Mouse (Mus musculus) hindbrain, embryonic 14.5 days (tissue): ENCODE results near the gene Olfr870. TPM values are rescaled to one million over a fixed set of nuclear protein-coding genes. Genes with fewer than 3 reads are reported as not detected.
"Not testable (repeated sequence)": the region's sequence is repeated elsewhere in the genome, so short reads cannot be mapped to it uniquely, and the experiment has no call there.

Experiments used
- ATAC-seq: fragments of 200-750 bp; cut with Nextera tagmentation; 2 replicates; pipeline ENCODE4 v1.8.0; 2017; ENCODE audit warnings: moderate number of reproducible peaks, mild to moderate bottlenecking, moderate TSS enrichment, moderate library complexity; ENCODE audit not compliant: low FRiP score
- DNase-seq: peaks from one replicate; pipeline ENCODE4 v3.0.0-alpha.2; 2015; ENCODE audit warnings: low spot score
- H3K27ac ChIP-seq: fragments of 300-500 bp; sonication (generic); 2 replicates; pipeline ENCODE4 v1.5.1; 2014; ENCODE audit warnings: mild to moderate bottlenecking, moderate library complexity
- H3K27me3 ChIP-seq: fragments of 300-500 bp; sonication (generic); 2 replicates; pipeline ENCODE4 v1.6.1; 2014; ENCODE audit warnings: mild to moderate bottlenecking, low read length, mixed read lengths; ENCODE audit not compliant: control insufficient read depth, insufficient read depth
- H3K36me3 ChIP-seq: fragments of 300-500 bp; sonication (generic); replicated peaks from 2 replicates; pipeline ENCODE4 v1.6.1; 2014; ENCODE audit not compliant: control insufficient read depth, insufficient read depth
- H3K4me1 ChIP-seq: fragments of 300-500 bp; sonication (generic); replicated peaks from 2 replicates; pipeline ENCODE4 v1.6.1; 2014; ENCODE audit warnings: antibody characterized with exemption, low read length, mixed read lengths; ENCODE audit not compliant: control insufficient read depth, insufficient read depth
- H3K4me2 ChIP-seq: fragments of 300-500 bp; sonication (generic); replicated peaks from 2 replicates; pipeline ENCODE4 v1.6.1; 2014; ENCODE audit warnings: mild to moderate bottlenecking, moderate library complexity
- H3K4me3 ChIP-seq: fragments of 300-500 bp; sonication (generic); replicated peaks from 2 replicates; pipeline ENCODE4 v1.5.1; 2014; ENCODE audit warnings: mild to moderate bottlenecking, low read length
- H3K9ac ChIP-seq: fragments of 300-500 bp; sonication (generic); 2 replicates; pipeline ENCODE4 v1.6.1; 2014
- H3K9me3 ChIP-seq: fragments of 300-500 bp; sonication (generic); 2 replicates; pipeline ENCODE4 v1.6.1; 2016; ENCODE audit warnings: low read length; ENCODE audit not compliant: control insufficient read depth
- WGBS: fragments of 180-500 bp; shearing (Covaris S2); extraction: QIAGEN DNeasy Blood & Tissue Kit; methylation state at CpG from one replicate; pipeline ENCODE4 v1.1.7; 2014; 5-methylcytosine and 5-hydroxymethylcytosine counted together
- polyA plus RNA-seq: library from polyadenylated mRNA; unstranded; fragments of >200 nt; fragmentation: Nextera tagmentation; extraction: Ambion mirVana; gene quantifications from 2 replicates; pipeline ENCODE4 v1.2.1, GENCODE M21; 2014

The Olfr870 gene
- not detected in 2 replicates for polyA plus RNA-seq

GRCm38 (mm10) chr9:20173957-20174356, at the start of gene Olfr870:
TSS of gene Olfr870 (minus strand) at chr9:20174057.
- H3K9me3 ChIP-seq = peaks cover 18% of the 10 kb centered on the region; the same call in 1 of the 2 replicates
- no peak within 1 kb of the TSS for H3K4me2 ChIP-seq
- DNase-seq (no peak), ATAC-seq (no peak)
- H3K27ac ChIP-seq = no peak within 1 kb of the TSS
- H3K36me3 ChIP-seq = no peaks in the 10 kb centered on the region
- no peak within 1 kb of the TSS for H3K9ac ChIP-seq
- H3K27me3 ChIP-seq = no peaks in the 10 kb centered on the region
- no peak within 1 kb of the TSS for H3K4me3 ChIP-seq
- no peaks in the 10 kb centered on the region for H3K4me1 ChIP-seq
- WGBS = 79% methylated on average over 2 of the region's 2 CpGs

DNA sequence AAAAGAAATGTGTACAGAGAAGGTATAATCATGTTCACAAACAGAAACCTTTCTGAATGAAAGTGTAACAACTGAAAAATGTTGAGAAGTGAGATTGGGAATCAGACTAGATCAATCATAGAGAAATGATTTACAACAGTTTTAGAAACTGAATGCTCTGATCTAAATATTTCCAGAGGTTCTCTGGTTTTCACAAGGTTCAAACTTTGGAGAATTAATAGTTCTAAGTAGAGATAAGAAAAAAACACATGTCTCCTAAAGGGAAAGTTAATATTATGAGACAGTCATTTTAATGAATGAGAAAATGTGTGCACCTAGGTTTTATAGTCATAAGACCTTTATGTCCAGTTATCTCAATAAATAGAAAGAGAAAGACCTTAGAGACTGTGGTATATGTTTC, 38.0 kb upstream of the Olfr870 start, which contains the start of gene Olfr871:
Olfr871 (plus strand) TSS at position 301 of the 400 bp plus-strand sequence.
- H3K9me3 ChIP-seq = peaks cover 11% of the 10 kb centered on the region; the same call in 1 of the 2 replicates
- H3K36me3 ChIP-seq = no peaks in the 10 kb centered on the region
- no peaks in the 10 kb centered on the region for H3K4me1 ChIP-seq
- H3K4me3 ChIP-seq = no peak within 1 kb of the TSS
- no peak within 1 kb of the TSS for H3K27ac ChIP-seq
- H3K9ac ChIP-seq = no peak within 1 kb of the TSS
- ATAC-seq (no peak), DNase-seq (no peak)
- H3K27me3 ChIP-seq = no peaks in the 10 kb centered on the region
- no peak within 1 kb of the TSS for H3K4me2 ChIP-seq

DNA sequence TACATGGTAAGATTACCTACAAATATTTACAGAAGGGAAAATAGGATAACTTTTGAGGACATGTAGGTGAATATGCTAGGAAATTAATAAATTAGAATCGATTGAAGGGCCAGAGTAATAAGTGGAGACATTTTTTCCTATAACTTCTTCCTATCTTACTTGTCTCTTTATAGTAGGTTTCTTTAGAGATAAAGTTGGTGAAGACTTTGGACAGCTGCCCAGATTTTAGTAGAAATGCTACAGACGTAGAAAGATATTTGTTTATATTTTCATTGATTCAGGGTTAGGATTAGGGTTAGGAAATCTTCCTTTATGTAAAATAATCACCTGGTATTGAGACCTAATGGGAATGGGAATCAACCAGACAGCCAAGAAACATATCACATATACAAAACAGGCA, 37.6 kb upstream of the Olfr870 start:
- H3K27me3 ChIP-seq = no peaks in the 10 kb centered on the region
- 75% methylated on average over 2 of the region's 2 CpGs for WGBS
- ATAC-seq = no peak

GRCm38 (mm10) chr9:20210812-20211211, 37.0 kb upstream of the Olfr870 start:
- ATAC-seq (no peak), DNase-seq (no peak)
- Histone ChIP-seq H3K9me3 (peaks cover 10% of the 10 kb centered on the region; the same call in 1 of the 2 replicates), H3K4me3 (no peak overlapping the region), H3K9ac (no peak overlapping the region), H3K27me3 (no peaks in the 10 kb centered on the region), H3K27ac (no peak overlapping the region), H3K36me3 (no peaks in the 10 kb centered on the region), H3K4me2 (no peak overlapping the region), H3K4me1 (no peaks in the 10 kb centered on the region)
- 55% methylated on average over 1 of the region's 1 CpGs for WGBS

More for the DNA sequence above, 37.6 kb upstream of the Olfr870 start:
- Histone ChIP-seq H3K4me3 (no peak overlapping the region), H3K4me2 (no peak overlapping the region), H3K4me1 (no peaks in the 10 kb centered on the region), H3K27ac (no peak overlapping the region), H3K9ac (no peak overlapping the region), H3K9me3 (peaks cover 8% of the 10 kb centered on the region; the same call in 1 of the 2 replicates), H3K36me3 (no peaks in the 10 kb centered on the region)
- no peak for DNase-seq

GRCm38 (mm10) chr9:20203413-20203984, 29.6 kb upstream of the Olfr870 start:
- H3K36me3 ChIP-seq, H3K4me2 ChIP-seq, ATAC-seq, H3K4me3 ChIP-seq, H3K27me3 ChIP-seq, DNase-seq, H3K9ac ChIP-seq, H3K27ac ChIP-seq, H3K4me1 ChIP-seq: not testable (repeated sequence)
- WGBS = 88% methylated on average over 7 of the region's 7 CpGs
- H3K9me3 ChIP-seq = peaks cover 19% of the 10 kb centered on the region

GRCm38 (mm10) chr9:20202131-20202530, 28.3 kb upstream of the Olfr870 start:
- Histone ChIP-seq H3K36me3 (no peaks in the 10 kb centered on the region), H3K4me3 (no peak overlapping the region), H3K27ac (no peak overlapping the region), H3K4me1 (no peaks in the 10 kb centered on the region), H3K9ac (no peak overlapping the region), H3K9me3 (peaks cover 16% of the 10 kb centered on the region), H3K4me2 (no peak overlapping the region), H3K27me3 (no peaks in the 10 kb centered on the region)
- DNase-seq (no peak), ATAC-seq (no peak)
- WGBS = 69% methylated on average over 1 of the region's 1 CpGs

DNA sequence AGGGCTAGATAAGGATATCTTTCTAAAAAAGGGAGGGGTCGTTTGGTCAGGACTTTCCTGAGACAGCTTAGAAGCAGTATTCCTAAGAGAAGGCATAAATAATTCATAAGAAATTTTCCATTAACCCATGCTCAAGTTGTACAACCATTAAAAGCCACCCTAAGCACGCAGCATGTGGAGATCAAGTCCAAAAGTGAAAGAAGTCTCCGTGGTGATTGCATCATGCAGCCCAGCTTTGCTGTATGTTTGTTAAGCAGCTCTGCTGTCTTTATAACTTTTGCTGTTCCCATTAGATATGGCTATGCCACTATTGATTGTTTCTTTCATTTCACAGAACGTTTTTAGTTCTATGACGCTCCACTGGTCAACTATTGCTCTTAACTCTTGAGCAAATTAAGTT, 5.6 kb upstream of the Olfr870 start:
- Histone ChIP-seq H3K4me2 (no peak overlapping the region), H3K27me3 (no peaks in the 10 kb centered on the region), H3K4me1 (no peaks in the 10 kb centered on the region), H3K9me3 (peaks cover 29% of the 10 kb centered on the region), H3K36me3 (no peaks in the 10 kb centered on the region), H3K4me3 (no peak overlapping the region), H3K27ac (no peak overlapping the region), H3K9ac (no peak overlapping the region)
- WGBS = 71% methylated on average over 5 of the region's 5 CpGs
- ATAC-seq (no peak), DNase-seq (no peak)

- Histone ChIP-seq H3K4me2 (no peak overlapping the region), H3K4me1 (no peaks in the 10 kb centered on the region), H3K27ac (no peak overlapping the region), H3K9ac (no peak overlapping the region), H3K27me3 (no peaks in the 10 kb centered on the region), H3K9me3 (peaks cover 26% of the 10 kb centered on the region), H3K4me3 (no peak overlapping the region), H3K36me3 (no peaks in the 10 kb centered on the region)
- no peak for ATAC-seq
- no peak for DNase-seq
- WGBS = 86% methylated on average over 3 of the region's 3 CpGs
These were observed 24.2 kb downstream of the Olfr870 start for GRCm38 (mm10) chr9:20149706-20150105.

DNA sequence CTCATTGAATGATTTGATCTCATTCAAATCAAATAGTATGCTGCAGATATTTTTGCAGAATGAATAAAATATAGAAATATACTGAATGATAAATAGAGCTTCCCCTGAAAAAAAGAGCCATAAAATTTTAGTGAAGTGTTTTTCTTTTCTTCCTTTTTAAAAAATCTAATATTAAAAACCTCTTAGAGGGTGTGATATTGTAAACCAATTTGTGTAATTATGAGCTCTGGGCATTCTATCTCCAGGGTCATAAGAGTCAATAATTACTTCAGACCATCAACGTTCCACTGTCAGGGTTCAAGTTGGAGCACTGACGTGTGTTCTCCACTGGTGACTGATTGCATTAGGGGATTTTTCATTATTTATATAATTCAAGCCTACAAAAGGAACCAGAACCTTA, 45.1 kb downstream of the Olfr870 start, which contains the start of gene Olfr869:
Olfr869 (plus strand) TSS at position 301 of the 400 bp plus-strand sequence.
- H3K27ac ChIP-seq = no peak within 1 kb of the TSS
- no peak within 1 kb of the TSS for H3K4me3 ChIP-seq
- no peak within 1 kb of the TSS for H3K9ac ChIP-seq
- H3K4me2 ChIP-seq = no peak within 1 kb of the TSS
- H3K4me1 ChIP-seq = no peaks in the 10 kb centered on the region
- H3K27me3 ChIP-seq = no peaks in the 10 kb centered on the region
- WGBS = 81% methylated on average over 2 of the region's 2 CpGs
- DNase-seq (no peak), ATAC-seq (no peak)
- no peaks in the 10 kb centered on the region for H3K36me3 ChIP-seq
- H3K9me3 ChIP-seq = peaks cover 10% of the 10 kb centered on the region; the same call in 1 of the 2 replicates
